8 mouse cellular contexts compared by ENCODE assay signal in genomic region chr11:83534609-83535423, GRCm38 (mm10). TPM values are rescaled to one million over a fixed set of nuclear protein-coding genes. Genes with fewer than 3 reads are reported as not detected.
DNase-seq lines count a peak whose midpoint lies in the region; ATAC-seq and TF ChIP-seq lines count a peak whose summit lies in the region.

No protein-coding gene starts in this region.

- no peaks in the 10 kb centered on the region for H3K4me1 ChIP-seq in midbrain, embryonic 14.5 days (ENCODE audit: control insufficient read depth, insufficient read depth, low read length)
- no peaks in the 10 kb centered on the region for H3K4me1 ChIP-seq in midbrain, embryonic 10.5 days
- peaks cover 5% of the 10 kb centered on the region; the same call in 1 of the 2 replicates for H3K4me1 ChIP-seq in brown adipose tissue, adult 24 weeks (ENCODE audit: control insufficient read depth, insufficient read depth, insufficient read length, low read length)
- no peaks in the 10 kb centered on the region for H3K4me1 ChIP-seq in intestine, postnatal 0 days (replicated peaks; ENCODE audit: control insufficient read depth, insufficient read depth, low read length)

- H3K27me3 ChIP-seq in midbrain, embryonic 14.5 days (ENCODE audit: control insufficient read depth, insufficient read depth, low read length) = no peaks in the 10 kb centered on the region
- H3K27me3 ChIP-seq in midbrain, embryonic 10.5 days (ENCODE audit: low read depth, poor library complexity, severe bottlenecking) = no peaks in the 10 kb centered on the region
- no peaks in the 10 kb centered on the region for H3K27me3 ChIP-seq in intestine, postnatal 0 days (replicated peaks; ENCODE audit: control insufficient read depth, insufficient read depth, low read length)

- H3K9ac ChIP-seq in midbrain, embryonic 14.5 days (replicated peaks; ENCODE audit: low read length) = no peak overlapping the region
- H3K9ac ChIP-seq in intestine, postnatal 0 days (ENCODE audit: low read depth, low read length) = no peak overlapping the region

- no peak for TF ChIP-seq CTCF in intestine, postnatal 0 days (IDR thresholded peaks at IDR 0.05; ENCODE audit: low read depth)

- H3K4me3 ChIP-seq in midbrain, embryonic 14.5 days (replicated peaks; ENCODE audit: low read depth, low read length) = no peak overlapping the region
- H3K4me3 ChIP-seq in midbrain, embryonic 10.5 days = no peak overlapping the region
- H3K4me3 ChIP-seq in brown adipose tissue, adult 24 weeks (ENCODE audit: insufficient read depth, low read depth, low read length) = peak overlapping the region; percentile 37
- no peak overlapping the region for H3K4me3 ChIP-seq in intestine, postnatal 0 days (ENCODE audit: low read depth, low read length)

- no peak for ATAC-seq in midbrain, embryonic 14.5 days (ENCODE audit: low FRiP score, low TSS enrichment)
- ATAC-seq in intestine, postnatal 0 days = no peak

- intact Hi-C loops in left cerebral cortex, postnatal 25 days (cut with DNase I) = no loop called here

- peak; percentile 69 for DNase-seq in midbrain, embryonic 14.5 days
- no peak for DNase-seq in midbrain, embryonic 10.5 days (ENCODE audit: low spot score)
- peak; percentile 44 for DNase-seq in gastrocnemius, postnatal 25 days
- peak; percentile 64 to 74 for DNase-seq in left cerebral cortex, postnatal 25 days (ENCODE audit: low spot score in 2 of 2)
- peak; percentile 86 to 96 for DNase-seq in natural killer cell, adult 2 months (ENCODE audit: low spot score in 2 of 2)
- no peak for DNase-seq in retina, embryonic 14.5 days (ENCODE audit: low spot score)

- H3K36me3 ChIP-seq in midbrain, embryonic 14.5 days (ENCODE audit: control insufficient read depth, insufficient read depth, low read length) = no peaks in the 10 kb centered on the region
- H3K36me3 ChIP-seq in midbrain, embryonic 10.5 days = no peaks in the 10 kb centered on the region
- no peaks in the 10 kb centered on the region for H3K36me3 ChIP-seq in intestine, postnatal 0 days (ENCODE audit: control insufficient read depth, insufficient read depth)

- no peaks in the 10 kb centered on the region for H3K9me3 ChIP-seq in midbrain, embryonic 14.5 days (ENCODE audit: control insufficient read depth, low read length)
- no peaks in the 10 kb centered on the region for H3K9me3 ChIP-seq in midbrain, embryonic 10.5 days (replicated peaks)
- no peaks in the 10 kb centered on the region for H3K9me3 ChIP-seq in intestine, postnatal 0 days (ENCODE audit: control insufficient read depth)

- WGBS in midbrain, embryonic 14.5 days = 58% methylated on average over 13 of the region's 13 CpGs
- 72% methylated on average over 13 of the region's 13 CpGs for WGBS in midbrain, embryonic 10.5 days
- 44% methylated on average over 13 of the region's 13 CpGs for WGBS in intestine, postnatal 0 days

- H3K4me2 ChIP-seq in midbrain, embryonic 14.5 days (ENCODE audit: low read length) = no peak overlapping the region
- peak overlapping the region; percentile 43 for H3K4me2 ChIP-seq in intestine, postnatal 0 days (replicated peaks; ENCODE audit: low read depth)

- H3K27ac ChIP-seq in midbrain, embryonic 14.5 days (replicated peaks; ENCODE audit: low read depth, low read length) = no peak overlapping the region
- no peak overlapping the region for H3K27ac ChIP-seq in midbrain, embryonic 10.5 days (replicated peaks)
- no peak overlapping the region for H3K27ac ChIP-seq in brown adipose tissue, adult 24 weeks (replicated peaks; ENCODE audit: low read depth, low read length)
- H3K27ac ChIP-seq in intestine, postnatal 0 days (ENCODE audit: low read depth, low read length) = no peak overlapping the region

RNA-seq across cellular contexts. Expression of gene Ccl5, which starts 4.5 kb away (rescaled TPM):
- polyA plus RNA-seq in midbrain, embryonic 14.5 days (2014; fragmentation: Nextera tagmentation; extraction: Ambion mirVana) = 1.6 TPM in 1 of 2 replicates, not detected in the other
- not detected in 2 replicates for polyA plus RNA-seq in midbrain, embryonic 10.5 days (2016; fragmentation: Nextera tagmentation; extraction: Ambion mirVana)
- polyA plus RNA-seq in brown adipose tissue, adult 24 weeks (2012; ENCODE audit: insufficient read depth, insufficient read length, missing spikeins) = 3.7 and 4.0 TPM in 2 replicates
- total RNA-seq in gastrocnemius, postnatal 25 days (2021) = not detected
- 1.8 and 2.4 TPM in 2 replicates for polyA plus RNA-seq in intestine, postnatal 0 days (2015; fragmentation: Nextera tagmentation; extraction: Ambion mirVana)
- total RNA-seq in left cerebral cortex, postnatal 25 days (2021) = not detected

RNA-seq across cellular contexts. Expression of gene Heatr9, which starts 12.8 kb away (rescaled TPM):
- not detected in 2 replicates for polyA plus RNA-seq in midbrain, embryonic 14.5 days (2014; fragmentation: Nextera tagmentation; extraction: Ambion mirVana)
- not detected in 2 replicates for polyA plus RNA-seq in midbrain, embryonic 10.5 days (2016; fragmentation: Nextera tagmentation; extraction: Ambion mirVana)
- not detected in 2 replicates for polyA plus RNA-seq in brown adipose tissue, adult 24 weeks (2012; ENCODE audit: insufficient read depth, insufficient read length, missing spikeins)
- total RNA-seq in gastrocnemius, postnatal 25 days (2021) = not detected
- not detected in 2 replicates for polyA plus RNA-seq in intestine, postnatal 0 days (2015; fragmentation: Nextera tagmentation; extraction: Ambion mirVana)
- total RNA-seq in left cerebral cortex, postnatal 25 days (2021) = not detected

RNA-seq across cellular contexts. Expression of gene Ccl9, which starts 43.6 kb away (rescaled TPM):
- 0.27 and 6.9 TPM in 2 replicates for polyA plus RNA-seq in midbrain, embryonic 14.5 days (2014; fragmentation: Nextera tagmentation; extraction: Ambion mirVana)
- 1.2 and 1.4 TPM in 2 replicates for polyA plus RNA-seq in midbrain, embryonic 10.5 days (2016; fragmentation: Nextera tagmentation; extraction: Ambion mirVana)
- 11.4 and 13.7 TPM in 2 replicates for polyA plus RNA-seq in brown adipose tissue, adult 24 weeks (2012; ENCODE audit: insufficient read depth, insufficient read length, missing spikeins)
- 1 to 10 TPM; 4.0 to 5.0 TPM for total RNA-seq in gastrocnemius, postnatal 25 days (2021)
- 11.2 and 13.4 TPM in 2 replicates for polyA plus RNA-seq in intestine, postnatal 0 days (2015; fragmentation: Nextera tagmentation; extraction: Ambion mirVana)
- 1 to 10 TPM; 3.6 to 7.9 TPM for total RNA-seq in left cerebral cortex, postnatal 25 days (2021)

RNA-seq across cellular contexts. Expression of gene Ccl6, which starts 58.1 kb away (rescaled TPM):
- 1.1 and 2.8 TPM in 2 replicates for polyA plus RNA-seq in midbrain, embryonic 14.5 days (2014; fragmentation: Nextera tagmentation; extraction: Ambion mirVana)
- polyA plus RNA-seq in midbrain, embryonic 10.5 days (2016; fragmentation: Nextera tagmentation; extraction: Ambion mirVana) = 1.7 and 2.1 TPM in 2 replicates
- polyA plus RNA-seq in brown adipose tissue, adult 24 weeks (2012; ENCODE audit: insufficient read depth, insufficient read length, missing spikeins) = 21.1 and 56.5 TPM in 2 replicates
- 1 to 10 TPM; 4.7 to 8.4 TPM for total RNA-seq in gastrocnemius, postnatal 25 days (2021)
- 100 and 108 TPM in 2 replicates for polyA plus RNA-seq in intestine, postnatal 0 days (2015; fragmentation: Nextera tagmentation; extraction: Ambion mirVana)
- total RNA-seq in left cerebral cortex, postnatal 25 days (2021) = 1 to 10 TPM; 1.7 to 2.4 TPM

Comparison
In these comparisons a context has a peak if more than half of its experiments do, and no peak if none do; other contexts are left out.
1. DNase-seq: peak in midbrain, embryonic 14.5 days (single experiment), gastrocnemius, postnatal 25 days (single experiment), left cerebral cortex, postnatal 25 days (2 of 2) and natural killer cell, adult 2 months (2 of 2); none in midbrain, embryonic 10.5 days (single experiment) and retina, embryonic 14.5 days (single experiment).